Mouse (Mus musculus) lung, adult 2 months (tissue): ENCODE data around the gene Fgr. TPM values are rescaled to one million over a fixed set of nuclear protein-coding genes. Genes with fewer than 3 reads are reported as not detected.

Source experiments
- DNase-seq: peaks from one replicate; pipeline ENCODE4 v3.0.0; 2022
- H3K4me1 ChIP-seq: fragments of 200-500 bp; 2 replicates; pipeline ENCODE4 v1.6.1; 2011; ENCODE audit warnings: low read length; ENCODE audit not compliant: control insufficient read depth, insufficient read depth
- H3K4me3 ChIP-seq: fragments of 200-500 bp; replicated peaks from 2 replicates; pipeline ENCODE3; 2011; ENCODE audit warnings: low read depth, mild to moderate bottlenecking, control low read depth, low read length; ENCODE audit errors: extremely low read depth
- CTCF ChIP-seq: fragments of 200-500 bp; IDR thresholded peaks from 2 replicates; pipeline ENCODE4 v1.5.1; 2011; ENCODE audit warnings: mild to moderate bottlenecking, low read length, control low read depth; ENCODE audit not compliant: insufficient read depth
- POLR2A ChIP-seq: fragments of 200-500 bp; IDR thresholded peaks from 2 replicates; pipeline ENCODE4 v1.6.1; 2011; ENCODE audit warnings: low read depth, mild to moderate bottlenecking, control low read depth, low read length, borderline replicate concordance; ENCODE audit errors: extremely low read depth
- WGBS: fragments of 180-500 bp; shearing (Covaris S2); methylation state at CpG from one replicate; pipeline ENCODE4 v1.1.7; 2018; 5-methylcytosine and 5-hydroxymethylcytosine counted together
- polyA plus RNA-seq: library from polyadenylated mRNA; depleted of rRNA; stranded (reverse); fragments of >200 nt; gene quantifications from 2 replicates; pipeline ENCODE4 v1.2.3, GENCODE M21; 2012

Gene Fgr
- polyA plus RNA-seq, 1 experiment: 19.1 TPM

DNA sequence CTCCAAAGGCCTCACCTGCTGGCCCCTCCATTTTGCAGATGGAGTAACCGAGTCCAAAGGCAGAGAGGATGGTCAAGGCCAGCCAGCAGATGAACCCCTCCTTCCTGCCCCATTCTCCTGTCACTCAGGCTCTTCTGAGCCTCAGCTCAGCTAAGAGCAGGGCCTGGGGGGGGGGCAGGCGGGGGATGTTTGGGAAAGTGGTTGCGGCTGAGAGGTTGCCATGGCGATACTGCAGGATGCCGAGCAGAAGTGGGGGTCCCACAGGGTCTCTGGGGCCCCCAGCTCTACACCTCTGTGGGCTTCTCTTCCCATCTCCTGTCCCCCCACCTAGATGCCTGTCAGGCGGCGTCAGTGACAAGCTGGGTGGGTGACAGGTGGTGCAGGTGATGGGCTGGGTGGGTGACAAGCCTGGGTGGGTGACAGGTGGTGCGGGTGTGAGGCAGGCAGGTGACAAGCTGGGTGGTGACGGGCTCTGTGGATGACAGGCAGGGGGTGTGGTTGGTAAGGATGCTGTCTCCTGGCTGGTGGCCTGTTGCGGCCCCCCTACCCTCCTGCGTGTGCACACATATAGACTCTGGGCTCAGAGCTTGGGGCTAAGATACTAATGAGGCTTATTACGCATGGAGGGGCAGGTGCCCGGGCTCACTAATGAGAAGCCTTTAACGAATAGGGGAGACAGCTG, 49.2 kb downstream of the Fgr start:
- TF ChIP-seq POLR2A (no peak), CTCF (no peak)
- no peak overlapping the region for H3K4me3 ChIP-seq
- peaks cover 15% of the 10 kb centered on the region for H3K4me1 ChIP-seq

DNA sequence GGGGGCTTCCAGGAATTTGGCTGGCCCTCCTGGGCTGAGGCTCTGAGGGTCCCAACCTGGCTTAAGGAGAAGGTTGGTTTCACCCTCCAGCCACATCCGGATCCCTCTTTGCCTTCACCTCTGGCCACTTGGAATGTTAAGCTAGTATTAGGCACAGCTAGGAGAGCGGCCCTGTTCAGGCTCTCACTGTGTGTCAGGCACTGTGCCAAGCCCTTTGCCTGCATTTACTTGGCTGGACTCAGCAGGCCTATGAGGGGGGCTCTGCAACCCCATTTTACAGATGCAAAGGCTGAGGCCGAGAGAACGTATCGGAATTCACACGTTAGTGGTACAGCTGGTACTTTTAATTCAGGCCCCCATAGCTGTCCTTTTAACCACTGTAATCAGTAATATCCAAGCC, 49.7 kb downstream of the Fgr start:
- WGBS: 84% methylated on average over 6 of the region's 6 CpGs
- H3K4me3 ChIP-seq: no peak overlapping the region
- peaks cover 15% of the 10 kb centered on the region for H3K4me1 ChIP-seq
- DNase-seq: no peak
- TF ChIP-seq POLR2A (no peak), CTCF (no peak)

More for the DNA sequence above, 49.2 kb downstream of the Fgr start:
- 82% methylated on average over 14 of the region's 14 CpGs for WGBS
- no peak for DNase-seq

DNA sequence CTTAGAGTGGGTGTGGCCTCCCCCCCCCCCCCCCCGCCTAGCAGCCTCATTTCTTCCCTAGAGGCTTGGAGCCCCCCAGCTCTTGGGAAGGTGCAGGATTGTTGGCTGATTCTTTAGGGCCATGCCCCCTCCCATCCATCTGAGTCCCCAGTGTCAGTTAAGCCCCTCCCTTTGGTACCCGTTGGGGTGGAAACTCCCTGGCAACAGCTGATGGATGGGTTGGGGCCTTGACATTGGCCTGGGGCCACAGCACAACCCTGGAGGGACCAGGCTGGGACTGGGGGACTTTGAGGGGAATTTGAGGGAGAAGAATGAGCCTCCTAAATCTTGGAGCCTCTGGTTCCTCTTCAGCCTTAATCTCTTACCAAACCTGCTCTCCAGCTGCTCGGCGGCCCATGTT, 50.5 kb downstream of the Fgr start:
- Histone ChIP-seq H3K4me1 (peaks cover 15% of the 10 kb centered on the region), H3K4me3 (no peak overlapping the region)
- DNase-seq: no peak
- 46% methylated on average over 4 of the region's 4 CpGs for WGBS
- no peak for TF ChIP-seq CTCF
- TF ChIP-seq POLR2A: no peak

DNA sequence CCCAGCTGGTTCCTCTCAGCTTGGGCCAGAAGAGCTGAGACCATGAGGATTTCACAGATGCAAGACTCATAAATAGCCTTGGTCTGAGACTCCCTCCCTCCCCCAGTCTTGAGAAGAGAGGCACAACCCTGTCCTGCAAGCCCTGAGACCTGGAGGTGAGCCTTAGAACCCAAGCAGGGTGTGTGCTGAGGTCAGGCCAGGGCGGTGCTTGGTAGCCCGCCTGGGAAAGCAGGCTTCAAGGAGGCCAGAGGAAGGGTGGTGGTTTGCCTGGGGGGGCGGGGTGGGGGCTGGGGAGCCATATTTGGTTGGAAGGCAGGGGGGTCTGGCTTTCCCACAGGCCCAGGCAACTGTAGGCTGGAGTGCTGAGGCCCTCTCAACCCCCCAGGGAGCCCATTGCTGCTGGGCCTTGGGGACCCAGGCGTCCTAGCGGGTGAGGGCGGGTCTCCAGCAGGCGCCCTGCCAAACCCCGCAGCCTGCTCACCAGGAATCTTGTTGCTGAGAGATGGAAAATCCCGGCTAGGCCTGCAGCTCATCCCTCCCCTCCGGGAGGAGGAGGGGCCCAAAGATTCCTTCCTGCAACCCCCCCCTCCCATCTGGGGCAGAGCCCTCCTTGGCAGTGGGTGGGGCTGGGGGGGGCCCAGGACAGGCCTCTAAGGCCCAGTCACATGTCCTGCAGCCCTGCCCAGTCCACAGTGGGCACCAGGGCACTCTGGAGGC, 51.2 kb downstream of the Fgr start:
- 21% methylated on average over 10 of the region's 10 CpGs for WGBS
- peaks cover 15% of the 10 kb centered on the region for H3K4me1 ChIP-seq
- DNase-seq: no peak

DNA sequence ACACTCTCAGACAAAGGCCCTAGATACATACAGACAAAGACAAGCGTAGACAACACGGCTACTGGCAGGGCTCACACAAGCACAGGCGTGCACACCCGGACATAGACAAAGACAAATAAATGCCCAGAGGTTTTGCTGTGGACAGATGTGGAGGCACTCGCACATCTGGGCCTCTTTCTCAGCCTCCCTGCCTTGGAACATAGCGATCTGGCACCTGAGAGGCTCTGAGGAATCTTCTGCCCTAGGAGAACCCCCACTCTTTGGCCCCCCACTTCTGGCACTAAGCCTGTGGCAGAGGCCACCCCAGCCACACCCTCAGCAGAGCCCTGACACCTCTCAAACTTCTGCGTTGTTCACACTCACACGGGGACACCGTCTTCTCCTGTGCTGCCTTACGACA, 52.4 kb downstream of the Fgr start:
- no peak overlapping the region for H3K4me3 ChIP-seq
- DNase-seq: no peak
- TF ChIP-seq POLR2A (no peak), CTCF (no peak)
- peaks cover 7% of the 10 kb centered on the region for H3K4me1 ChIP-seq
- WGBS: 65% methylated on average over 10 of the region's 10 CpGs

More for the DNA sequence above, 51.2 kb downstream of the Fgr start:
- no peak overlapping the region for H3K4me3 ChIP-seq
- TF ChIP-seq CTCF: no peak
- no peak for TF ChIP-seq POLR2A

DNA sequence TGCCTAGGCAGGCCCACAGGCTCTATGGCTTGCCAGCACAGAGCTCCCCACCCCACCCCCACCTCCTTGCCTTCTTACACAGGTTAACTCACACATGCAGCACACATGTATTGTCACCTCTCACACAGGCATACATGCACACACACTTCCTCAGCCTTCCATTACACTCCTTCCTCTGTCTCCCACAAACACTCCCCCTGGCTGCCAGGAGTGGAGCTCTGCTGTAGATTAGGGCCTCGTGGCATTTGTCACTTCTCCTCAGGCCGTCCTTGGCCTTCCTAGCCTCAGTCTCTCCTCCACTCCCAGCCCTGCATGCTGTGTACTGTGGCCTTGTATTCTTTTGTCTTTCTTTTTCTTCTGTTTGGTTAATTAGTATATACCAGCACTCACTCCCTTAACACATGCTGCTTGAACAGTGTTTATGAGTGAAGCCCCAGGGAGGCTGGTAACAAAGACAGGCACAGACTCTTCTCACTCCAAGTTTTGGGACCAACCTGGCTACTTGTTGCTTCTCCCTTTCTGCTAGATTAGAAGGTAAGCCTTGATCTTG, 53.0 kb downstream of the Fgr start:
- no peak overlapping the region for H3K4me3 ChIP-seq
- TF ChIP-seq POLR2A: no peak
- TF ChIP-seq CTCF: no peak
- WGBS: 38% methylated on average over 2 of the region's 2 CpGs

DNA sequence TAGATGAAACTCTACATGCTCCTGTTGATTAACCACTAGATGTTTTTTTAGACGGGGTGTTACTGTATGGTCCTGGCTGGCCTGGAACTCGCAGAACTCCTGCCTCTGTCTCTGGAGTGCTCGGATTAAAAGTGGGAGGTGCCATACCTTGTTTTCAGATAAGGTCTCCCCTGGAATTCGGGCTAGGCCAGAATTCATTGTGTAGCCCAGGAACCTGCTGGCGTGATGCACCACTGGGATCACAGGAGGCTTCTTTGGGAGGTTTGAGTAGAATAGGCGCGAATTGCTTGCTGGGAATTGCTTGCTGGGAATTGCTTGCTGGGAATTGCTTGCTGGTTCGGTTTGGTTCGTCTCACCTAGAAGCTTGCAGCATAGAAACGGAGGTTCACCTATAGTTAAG, 53.8 kb downstream of the Fgr start:
- peaks cover 7% of the 10 kb centered on the region for H3K4me1 ChIP-seq

More for the DNA sequence above, 53.0 kb downstream of the Fgr start:
- H3K4me1 ChIP-seq: peaks cover 7% of the 10 kb centered on the region
- no peak for DNase-seq

DNA sequence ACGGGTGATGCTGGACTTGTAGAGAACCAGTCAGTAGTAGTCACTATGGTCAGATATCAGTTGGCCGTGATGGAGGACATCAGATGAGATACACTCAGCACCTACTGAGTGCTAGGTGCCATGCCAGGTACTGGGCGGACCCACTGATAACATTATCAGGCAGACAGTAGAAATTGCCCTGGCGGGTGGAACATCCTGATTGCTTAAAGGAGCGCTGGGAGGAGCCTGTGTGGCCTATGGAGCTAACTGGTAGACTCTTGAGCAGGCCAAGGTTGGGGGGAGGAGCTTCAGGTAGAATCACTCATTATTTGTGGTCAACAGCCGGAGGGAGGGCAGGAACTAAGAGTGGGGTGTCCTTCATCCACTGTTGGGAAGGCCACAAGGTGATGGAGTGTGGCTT, 54.3 kb downstream of the Fgr start:
- TF ChIP-seq POLR2A: no peak
- no peak for TF ChIP-seq CTCF
- Histone ChIP-seq H3K4me1 (peaks cover 7% of the 10 kb centered on the region), H3K4me3 (no peak overlapping the region)
- no peak for DNase-seq
- WGBS: 85% methylated on average over 6 of the region's 6 CpGs

More for the DNA sequence above, 53.8 kb downstream of the Fgr start:
- no peak overlapping the region for H3K4me3 ChIP-seq
- no peak for TF ChIP-seq POLR2A
- TF ChIP-seq CTCF: no peak
- no peak for DNase-seq
- 76% methylated on average over 10 of the region's 10 CpGs for WGBS

DNA sequence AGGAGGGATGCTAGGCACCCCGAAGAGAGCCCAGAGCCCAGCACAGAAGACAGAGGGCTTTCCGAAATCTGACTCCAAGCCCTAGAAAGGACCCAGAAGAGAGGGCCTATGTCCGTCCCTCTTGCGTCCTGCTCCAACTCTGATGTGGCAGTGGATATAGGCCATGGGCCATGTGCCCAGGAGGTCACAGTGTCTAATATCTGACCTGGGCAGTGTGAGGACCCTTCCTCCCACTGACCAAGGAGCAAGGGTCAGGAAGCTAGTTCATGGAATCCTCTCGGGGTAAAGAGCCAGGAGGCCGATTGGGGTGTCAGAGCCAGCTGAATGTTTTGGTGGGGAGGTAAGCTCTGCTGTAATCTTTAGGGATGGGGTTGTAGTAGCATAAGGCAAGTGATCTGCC, 55.0 kb downstream of the Fgr start:
- WGBS: 82% methylated on average over 6 of the region's 6 CpGs
- DNase-seq: no peak
- Histone ChIP-seq H3K4me3 (no peak overlapping the region), H3K4me1 (peaks cover 7% of the 10 kb centered on the region)
- no peak for TF ChIP-seq CTCF
- no peak for TF ChIP-seq POLR2A
